Mouse (Mus musculus): Measurements from ENCODE around the gene Ankdd1a.

- no peak for TF ChIP-seq CTCF (conservative IDR thresholded peaks at IDR 0.05 in 1 of 2, IDR thresholded peaks at IDR 0.05 in 1 of 2; ENCODE audit: low read depth in 2 of 2, low read length in 2 of 2)
- no peak for TF ChIP-seq RCOR1 (conservative IDR thresholded peaks at IDR 0.05; ENCODE audit: low read depth, low read length)
- TF ChIP-seq EP300 (IDR thresholded peaks at IDR 0.05; ENCODE audit: low read length), result no peak
- no peak for TF ChIP-seq HCFC1 (IDR thresholded peaks at IDR 0.05; ENCODE audit: low read depth, low read length)
- TF ChIP-seq ELF1 (IDR thresholded peaks at IDR 0.05; ENCODE audit: low read depth, low read length), result no peak
- TF ChIP-seq GABPA (IDR thresholded peaks at IDR 0.05; ENCODE audit: insufficient replicate concordance, low read depth, low read length), result no peak
- TF ChIP-seq POLR2AphosphoS2 (IDR thresholded peaks at IDR 0.05; ENCODE audit: low read depth, low read length), result no peak
- no peak for TF ChIP-seq POLR2A (IDR thresholded peaks at IDR 0.05; ENCODE audit: low read depth, low read length)
These were observed 32.7 kb upstream of the Ankdd1a start for GRCm38 (mm10) chr9:65552711-65553110.

Measured in CH12.LX (cell line).